Comparison of ENCODE assay signal across 9 mouse cellular contexts in genomic region chr4:59756332-59757082, GRCm38 (mm10). TPM values are rescaled to one million over a fixed set of nuclear protein-coding genes. Genes with fewer than 3 reads are reported as not detected.
DNase-seq lines count a peak whose midpoint lies in the region; ATAC-seq and TF ChIP-seq lines count a peak whose summit lies in the region.
"Had no signal": no experiment of that assay in that cellular context is flagged by ENCODE, and none has a peak within 500 bp of the region (broad histone marks: within the 10 kb centered on the region; RNA-seq: fewer than 3 reads in every experiment).

No protein-coding gene starts in this region.

- H3K27me3 ChIP-seq in liver, embryonic 14.5 days (ENCODE audit: control insufficient read depth, insufficient read depth, low read length): no peaks in the 10 kb centered on the region
- no peaks in the 10 kb centered on the region for H3K27me3 ChIP-seq in liver, embryonic 12.5 days (replicated peaks)
- H3K27me3 ChIP-seq: hindbrain, embryonic 15.5 days had no signal

- no peak overlapping the region for H3K27ac ChIP-seq in liver, embryonic 14.5 days
- H3K27ac ChIP-seq in liver, embryonic 12.5 days: no peak overlapping the region
- H3K27ac ChIP-seq: hindbrain, embryonic 15.5 days had no signal

- no peak overlapping the region for H3K9ac ChIP-seq in liver, embryonic 14.5 days (replicated peaks)
- no peak overlapping the region for H3K9ac ChIP-seq in liver, embryonic 12.5 days
- H3K9ac ChIP-seq: hindbrain, embryonic 15.5 days had no signal

- no peaks in the 10 kb centered on the region for H3K9me3 ChIP-seq in liver, embryonic 14.5 days (ENCODE audit: control insufficient read depth, low read length)
- H3K9me3 ChIP-seq in liver, embryonic 12.5 days (replicated peaks): no peaks in the 10 kb centered on the region
- H3K9me3 ChIP-seq: hindbrain, embryonic 15.5 days had no signal

- TF ChIP-seq CTCF in liver, embryonic 14.5 days (IDR thresholded peaks at IDR 0.05; ENCODE audit: low read depth): no peak

- ATAC-seq in liver, embryonic 14.5 days (ENCODE audit: insufficient read depth): no peak
- ATAC-seq in liver, embryonic 12.5 days: no peak

- no peaks in the 10 kb centered on the region for H3K4me1 ChIP-seq in liver, embryonic 14.5 days (replicated peaks; ENCODE audit: control insufficient read depth in 2 of 2, insufficient read depth in 2 of 2, low read length in 1 of 2)
- no peaks in the 10 kb centered on the region for H3K4me1 ChIP-seq in liver, embryonic 12.5 days

- H3K4me2 ChIP-seq in liver, embryonic 14.5 days (ENCODE audit: low read depth): no peak overlapping the region
- H3K4me2 ChIP-seq in liver, embryonic 12.5 days: no peak overlapping the region
- H3K4me2 ChIP-seq: hindbrain, embryonic 15.5 days had no signal

- no peaks in the 10 kb centered on the region for H3K36me3 ChIP-seq in liver, embryonic 14.5 days (replicated peaks; ENCODE audit: control insufficient read depth, insufficient read depth, low read depth)
- 0 out of 2 replicates have a peak, but pooled peaks cover 7% of the 10 kb centered on the region for H3K36me3 ChIP-seq in liver, embryonic 12.5 days

- 59% methylated on average over 9 of the region's 9 CpGs for WGBS in liver, embryonic 14.5 days (ENCODE audit: insufficient replicate concordance)
- WGBS in liver, embryonic 12.5 days (ENCODE audit: insufficient replicate concordance): 72% methylated on average over 9 of the region's 9 CpGs

- no peak for DNase-seq in liver, embryonic 14.5 days (ENCODE audit: low read depth in 3 of 3, low spot score in 3 of 3)
- DNase-seq in cerebellum, adult 11 months: peak; percentile 76
- DNase-seq in gastrocnemius, postnatal 10 days: peak; percentile 67
- peak; percentile 71 for DNase-seq in layer of hippocampus, adult 11-12 months (ENCODE audit: low spot score)
- DNase-seq in lung, postnatal 36 days: peak; percentile 71
- no peak for DNase-seq in thymus, postnatal 0 days (ENCODE audit: low spot score)
- DNase-seq in embryo, embryonic 10 days (ENCODE audit: low spot score): no peak

- 0 out of 2 replicates have a peak, but pooled peaks have one; percentile 15 for TF ChIP-seq EP300 in liver, embryonic 14.5 days (IDR thresholded peaks at IDR 0.05; ENCODE audit: low read depth)

- H3K4me3 ChIP-seq in liver, embryonic 14.5 days (ENCODE audit: insufficient read depth in 1 of 2, low read depth in 2 of 2, low read length in 2 of 2): no peak overlapping the region
- no peak overlapping the region for H3K4me3 ChIP-seq in liver, embryonic 12.5 days
- H3K4me3 ChIP-seq: hindbrain, embryonic 15.5 days had no signal

RNA-seq across cellular contexts. Expression of gene Inip, which starts 44.9 kb away (rescaled TPM):
- 4.9 and 8.1 TPM in 2 replicates for polyA plus RNA-seq in liver, embryonic 14.5 days (2012; rRNA removed)
- 16.7 and 17.0 TPM in 2 replicates for polyA plus RNA-seq in liver, embryonic 14.5 days (2014; fragmentation: Nextera tagmentation; extraction: Ambion mirVana)
- polyA plus RNA-seq in liver, embryonic 12.5 days (2016; fragmentation: Nextera tagmentation; extraction: Ambion mirVana): 34.7 and 35.8 TPM in 2 replicates
- total RNA-seq in gastrocnemius, postnatal 10 days (2021): 1 to 10 TPM; 4.9 to 7.1 TPM
- 83.7 and 93.0 TPM in 2 replicates for polyA plus RNA-seq in thymus, postnatal 0 days (2015; fragmentation: Nextera tagmentation; extraction: Ambion mirVana)

RNA-seq across cellular contexts. Expression of gene Snx30, which starts 49.1 kb away (rescaled TPM):
- 1.2 and 1.6 TPM in 2 replicates for polyA plus RNA-seq in liver, embryonic 14.5 days (2012; rRNA removed)
- polyA plus RNA-seq in liver, embryonic 14.5 days (2014; fragmentation: Nextera tagmentation; extraction: Ambion mirVana): 2.2 and 2.5 TPM in 2 replicates
- 5.6 and 7.5 TPM in 2 replicates for polyA plus RNA-seq in liver, embryonic 12.5 days (2016; fragmentation: Nextera tagmentation; extraction: Ambion mirVana)
- 10 to 100 TPM in 1 of 2 experiments, 1 to 10 TPM in 1; 5.9 to 10.8 TPM for total RNA-seq in gastrocnemius, postnatal 10 days (2021)
- 14.5 and 16.8 TPM in 2 replicates for polyA plus RNA-seq in thymus, postnatal 0 days (2015; fragmentation: Nextera tagmentation; extraction: Ambion mirVana)

Comparison
In these comparisons a context has a peak if more than half of its experiments do, and no peak if none do; other contexts are left out.
1. DNase-seq: peak in cerebellum, adult 11 months (single experiment), gastrocnemius, postnatal 10 days (single experiment), layer of hippocampus, adult 11-12 months (single experiment) and lung, postnatal 36 days (single experiment); none in liver, embryonic 14.5 days (0 of 3), thymus, postnatal 0 days (single experiment) and embryo, embryonic 10 days (single experiment).